Mouse (Mus musculus) spleen, postnatal 36 days (tissue): ENCODE data around the gene Nipa2.

Experiments used
- DNase-seq, 2 experiments: peaks; one replicate each; pipeline ENCODE4 v3.0.0; 2022; ENCODE audit warnings: low spot score in 2 of 2, mixed read lengths in 1 of 2

Nipa2 gene

GRCm38 (mm10) chr7:55938341-55938740 lies 23.9 kb downstream of the Nipa2 start:
- DNase-seq = no peak

- DNase-seq = no peak
Measured at GRCm38 (mm10) chr7:55935025-55935424, 27.3 kb downstream of the Nipa2 start.

- DNase-seq = no peak
Measured at GRCm38 (mm10) chr7:55928649-55929048, 33.6 kb downstream of the Nipa2 start.

- DNase-seq = no peak
Measured at GRCm38 (mm10) chr7:55927262-55927661, 35.0 kb downstream of the Nipa2 start.

- DNase-seq = peak in 1 of 2 experiments; percentile 10
Measured at GRCm38 (mm10) chr7:55918365-55918764, 43.9 kb downstream of the Nipa2 start.

DNA sequence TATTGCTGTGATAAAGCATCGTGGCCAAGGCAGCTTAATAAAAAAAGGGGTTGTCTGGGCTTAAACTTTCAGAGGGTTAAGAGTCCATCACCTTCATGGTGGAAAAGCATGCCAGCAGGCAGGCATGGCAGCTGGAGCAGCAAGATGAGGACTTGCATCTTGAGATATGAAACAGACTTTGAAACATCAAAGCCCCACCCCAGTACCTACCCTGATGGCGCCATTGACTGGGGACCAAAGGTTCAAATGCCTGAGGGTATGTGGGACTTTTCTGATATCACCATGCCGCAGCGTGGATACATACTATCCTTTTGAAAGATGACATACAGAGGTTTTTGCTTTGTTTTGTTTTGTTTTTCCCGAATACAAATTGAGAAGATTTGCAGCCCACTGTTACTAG lies 50.2 kb downstream of the Nipa2 start:
- DNase-seq = no peak

- DNase-seq = peak; percentile 2 to 29
Measured at GRCm38 (mm10) chr7:55911371-55911770, 50.9 kb downstream of the Nipa2 start.

DNA sequence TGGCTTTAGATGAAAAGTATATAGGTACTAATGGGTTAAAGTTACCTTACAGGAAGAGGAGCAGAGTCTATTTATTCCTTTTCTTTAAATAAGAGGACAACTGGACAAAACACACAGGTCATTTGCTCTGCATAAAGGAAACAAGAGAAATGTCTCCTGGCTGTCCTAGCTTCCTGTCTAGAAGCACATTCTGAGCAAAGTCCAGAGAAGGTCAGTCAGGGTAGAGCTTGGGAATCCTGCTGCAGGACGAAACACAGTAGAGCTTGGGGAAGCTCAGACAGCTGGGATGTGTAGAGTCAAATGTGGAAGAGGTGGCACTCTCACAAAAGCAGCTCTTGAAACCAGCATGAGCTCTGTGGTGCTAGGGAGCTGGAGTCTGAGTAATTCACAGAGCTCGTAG lies 51.9 kb downstream of the Nipa2 start:
- no peak for DNase-seq

GRCm38 (mm10) chr7:55909519-55909918 lies 52.8 kb downstream of the Nipa2 start:
- DNase-seq = no peak

GRCm38 (mm10) chr7:55905449-55905848 lies 56.8 kb downstream of the Nipa2 start:
- DNase-seq = no peak

DNA sequence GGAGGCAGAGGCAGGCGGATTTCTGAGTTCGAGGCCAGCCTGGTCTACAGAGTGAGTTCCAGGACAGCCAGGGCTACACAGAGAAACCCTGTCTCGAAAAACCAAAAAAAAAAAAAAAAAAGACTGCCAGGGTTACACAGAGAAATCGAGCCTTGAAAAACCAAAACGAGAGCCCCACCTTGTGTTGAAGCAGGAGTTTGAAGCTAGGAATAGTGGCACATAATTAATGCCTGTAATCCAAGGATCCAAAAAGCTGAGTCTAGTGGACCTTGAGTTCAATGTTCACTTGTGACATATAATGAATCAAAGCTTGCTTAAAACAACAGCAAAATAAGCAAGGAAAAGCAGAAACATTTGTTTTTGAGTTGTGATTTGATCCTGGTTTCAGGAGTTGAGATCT lies 58.5 kb downstream of the Nipa2 start:
- DNase-seq = no peak

GRCm38 (mm10) chr7:55891797-55892196 lies 70.5 kb downstream of the Nipa2 start:
- DNase-seq = no peak

DNA sequence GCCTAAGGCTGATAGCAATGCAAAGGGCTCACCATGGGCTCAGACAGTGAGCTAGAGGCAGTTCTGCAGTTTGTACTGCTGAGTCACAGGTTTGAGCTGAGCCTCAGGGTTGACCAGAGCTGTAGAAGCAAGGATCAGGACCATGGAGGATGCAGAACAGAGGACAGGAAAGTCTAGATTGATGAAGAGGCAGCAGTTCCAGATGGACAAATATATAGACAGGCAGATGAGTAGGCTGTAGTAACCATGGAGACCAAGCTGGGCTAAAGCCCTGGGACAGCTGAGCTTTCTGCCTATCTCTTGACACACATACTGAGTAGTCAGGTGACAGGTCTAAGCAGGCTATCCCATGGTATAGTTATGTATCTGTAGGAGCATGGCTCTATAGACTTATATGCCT lies 71.5 kb downstream of the Nipa2 start:
- no peak for DNase-seq

GRCm38 (mm10) chr7:55889996-55890395 lies 72.3 kb downstream of the Nipa2 start:
- no peak for DNase-seq

- DNase-seq = no peak
Measured at GRCm38 (mm10) chr7:55888603-55889002, 73.7 kb downstream of the Nipa2 start.
